19 mouse cellular contexts compared by ENCODE assay signal in the genomic region with DNA sequence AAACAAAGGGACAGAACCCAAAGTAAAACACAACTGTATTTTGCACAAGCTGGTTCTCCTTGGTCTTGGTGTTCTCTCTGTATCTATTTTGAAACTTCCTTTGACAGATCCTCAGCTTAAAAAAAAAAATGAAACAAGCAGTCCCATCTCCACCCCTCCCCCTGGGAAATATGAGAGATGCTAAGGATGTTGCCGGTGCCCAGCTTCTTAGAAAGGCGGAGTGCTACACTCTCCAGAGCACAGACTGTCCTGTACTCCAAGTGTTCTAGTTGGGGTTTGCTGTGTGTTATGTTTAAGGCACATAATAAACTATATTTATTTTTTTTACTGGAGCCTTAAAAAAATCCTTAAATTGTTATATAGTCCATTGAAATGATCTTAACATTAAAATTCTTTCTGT.
"Had no signal": no experiment of that assay in that cellular context is flagged by ENCODE, and none has a peak within 500 bp of the region (broad histone marks: within the 10 kb centered on the region; RNA-seq: fewer than 3 reads in every experiment).

No protein-coding gene starts in this region.

- DNase-seq: lung, adult 18-20 months; lung, embryonic 14.5 days; lung, postnatal 4 days; midbrain, embryonic 14.5 days; retina, postnatal 1 day; right cerebral cortex, adult 18-20 months; right cerebral cortex, postnatal 25 days; right cerebral cortex, postnatal 4 days; thymus, adult 18-20 months; thymus, postnatal 14 days; thymus, postnatal 36 days had no signal

- H3K4me1 ChIP-seq: midbrain, embryonic 10.5 days; midbrain, embryonic 12.5 days; neural tube, embryonic 13.5 days; neural tube, embryonic 15.5 days; stomach, embryonic 15.5 days had no signal

- H3K27me3 ChIP-seq: midbrain, embryonic 12.5 days; neural tube, embryonic 13.5 days; neural tube, embryonic 15.5 days; stomach, embryonic 15.5 days had no signal

- H3K36me3 ChIP-seq: midbrain, embryonic 10.5 days; midbrain, embryonic 12.5 days; neural tube, embryonic 13.5 days; neural tube, embryonic 15.5 days; stomach, embryonic 15.5 days had no signal

- H3K4me3 ChIP-seq: midbrain, embryonic 10.5 days; midbrain, embryonic 12.5 days; myocyte; neural tube, embryonic 13.5 days; neural tube, embryonic 15.5 days; stomach, embryonic 15.5 days had no signal

- H3K27ac ChIP-seq: liver, embryonic 14.5 days; midbrain, embryonic 10.5 days; midbrain, embryonic 12.5 days; neural tube, embryonic 13.5 days; neural tube, embryonic 15.5 days; stomach, embryonic 15.5 days; stomach, postnatal 0 days had no signal
